Mouse (Mus musculus): ENCODE measurements at regions not wholly inside any gene's neighbourhood (a gene's known extent, or its start where the extent isn't known, plus 50 kb on each side); places are given as distances from the start of the nearest gene placed in this dataset.

GRCm38 (mm10) chr6:76130201-76130600 is 367.4 kb downstream of the Gm9008 start:
- DNase-seq (ENCODE audit: low read depth, low spot score) = peak; percentile 23

DNA sequence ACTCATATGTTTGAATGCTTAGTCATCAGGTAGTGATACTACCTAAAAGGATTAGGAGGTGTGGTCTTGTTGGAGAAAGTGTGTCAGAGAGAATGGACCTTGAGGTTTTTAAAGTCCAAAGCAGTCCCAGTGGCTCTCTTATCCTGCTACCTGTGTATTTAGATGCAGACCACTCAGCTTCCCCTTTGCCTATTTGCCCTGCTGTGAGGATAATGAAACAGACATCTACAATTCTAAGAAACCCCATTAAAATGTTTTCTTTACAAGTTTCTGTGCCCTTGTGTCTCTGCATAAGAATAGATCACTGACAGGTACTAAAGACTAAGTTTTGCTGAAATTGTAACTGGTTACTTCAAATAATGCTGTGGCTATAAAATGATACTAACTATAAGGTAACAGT is 381.8 kb downstream of the Gm9008 start:
- peak; percentile 70 for DNase-seq (ENCODE audit: low read depth, low spot score)

DNA sequence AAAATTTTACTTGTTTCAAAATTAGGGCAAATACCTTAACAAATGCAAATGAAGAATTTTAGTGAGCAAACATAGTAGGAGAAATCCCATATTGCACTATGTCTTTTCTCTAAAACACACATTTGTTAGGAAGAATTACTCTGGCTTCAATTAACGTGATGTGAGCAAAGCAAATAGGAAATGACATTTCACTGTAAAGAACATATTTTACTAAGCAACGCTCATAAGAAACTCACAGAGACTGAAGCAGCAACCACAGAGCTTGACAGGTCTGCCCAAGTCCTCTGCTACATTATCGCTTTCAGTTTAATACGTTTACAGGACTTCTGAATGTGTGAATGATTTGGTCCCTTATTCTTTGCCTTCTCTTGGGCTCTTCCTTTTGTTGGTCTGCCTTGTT is 383.2 kb downstream of the Gm9008 start:
- DNase-seq (ENCODE audit: low read depth, low spot score) = no peak

DNA sequence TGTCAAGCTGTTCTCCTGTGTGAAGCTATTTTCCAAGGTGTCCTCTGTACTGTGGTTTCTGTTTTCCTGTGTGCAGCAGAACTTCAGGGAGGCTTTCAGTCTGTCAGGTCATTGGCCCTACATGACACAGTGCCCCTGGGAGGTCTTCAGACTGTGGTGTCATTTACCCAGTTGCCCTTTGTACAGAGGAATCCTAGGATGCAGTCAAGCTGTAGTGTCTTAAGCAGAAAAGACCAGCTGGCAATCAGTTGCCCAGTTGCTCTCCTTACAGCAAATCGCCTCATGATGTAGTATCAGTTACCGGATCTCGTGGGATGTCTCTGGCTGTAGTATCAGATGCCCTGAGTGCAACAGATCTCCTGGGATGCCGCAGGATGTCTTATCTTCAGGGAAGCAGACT is 432.2 kb downstream of the Gm9008 start:
- DNase-seq (ENCODE audit: low read depth, low spot score) = no peak

GRCm38 (mm10) chr6:76052652-76053313 is 444.8 kb downstream of the Gm9008 start:
- no peak for DNase-seq (ENCODE audit: low read depth, low spot score)

GRCm38 (mm10) chr6:76007783-76008406 is 489.7 kb downstream of the Gm9008 start:
- DNase-seq (ENCODE audit: low read depth, low spot score) = no peak

Data from ES-CJ7 (cell line).